ENCODE assay signal across 13 mouse cellular contexts in genomic region chr2:14936492-14936891, GRCm38 (mm10).
DNase-seq lines count a peak whose midpoint lies in the region; ATAC-seq lines count a peak whose summit lies in the region.
"Had no signal": no experiment of that assay in that cellular context is flagged by ENCODE, and none has a peak within 500 bp of the region (broad histone marks: within the 10 kb centered on the region; RNA-seq: fewer than 3 reads in every experiment).

No protein-coding gene starts in this region.

- H3K9ac ChIP-seq in hindbrain, embryonic 16.5 days (ENCODE audit: low read depth, low read length) = no peak overlapping the region
- no peak overlapping the region for H3K9ac ChIP-seq in hindbrain, embryonic 12.5 days
- H3K9ac ChIP-seq in heart, embryonic 14.5 days (ENCODE audit: low read length) = no peak overlapping the region
- H3K9ac ChIP-seq: limb, embryonic 15.5 days; stomach, embryonic 15.5 days had no signal

- H3K4me3 ChIP-seq in hindbrain, embryonic 16.5 days (ENCODE audit: low read length) = no peak overlapping the region
- H3K4me3 ChIP-seq in hindbrain, embryonic 12.5 days = no peak overlapping the region
- no peak overlapping the region for H3K4me3 ChIP-seq in heart, embryonic 14.5 days (ENCODE audit: control insufficient read depth in 1 of 2, insufficient read depth in 1 of 2, low read depth in 1 of 2, low read length in 2 of 2)
- H3K4me3 ChIP-seq: limb, embryonic 15.5 days; megakaryocyte, embryonic 14.5 days; stomach, embryonic 15.5 days had no signal

- no peaks in the 10 kb centered on the region for H3K4me1 ChIP-seq in hindbrain, embryonic 16.5 days (ENCODE audit: control insufficient read depth, insufficient read depth, low read depth, low read length)
- no peaks in the 10 kb centered on the region for H3K4me1 ChIP-seq in hindbrain, embryonic 12.5 days
- H3K4me1 ChIP-seq in heart, embryonic 14.5 days (ENCODE audit: control insufficient read depth in 2 of 2, insufficient read depth in 2 of 2, low read length in 2 of 2) = peaks cover 6 to 30% of the 10 kb centered on the region in 2 experiments
- H3K4me1 ChIP-seq: limb, embryonic 15.5 days; stomach, embryonic 15.5 days had no signal

- no peak overlapping the region for H3K27ac ChIP-seq in hindbrain, embryonic 16.5 days (ENCODE audit: low read depth, low read length)
- no peak overlapping the region for H3K27ac ChIP-seq in hindbrain, embryonic 12.5 days
- H3K27ac ChIP-seq in heart, embryonic 14.5 days (replicated peaks in 1 of 2; ENCODE audit: control insufficient read depth in 1 of 2, insufficient read depth in 1 of 2, low read depth in 2 of 2, low read length in 2 of 2) = peak overlapping the region; percentile 60 to 77; a peak in 3 of 4 replicates
- H3K27ac ChIP-seq: limb, embryonic 15.5 days; stomach, embryonic 15.5 days had no signal

- H3K4me2 ChIP-seq in hindbrain, embryonic 16.5 days (ENCODE audit: low read length) = no peak overlapping the region
- H3K4me2 ChIP-seq in hindbrain, embryonic 12.5 days (replicated peaks) = no peak overlapping the region
- H3K4me2 ChIP-seq in heart, embryonic 14.5 days (ENCODE audit: low read length) = peak overlapping the region; percentile 27
- H3K4me2 ChIP-seq: limb, embryonic 15.5 days; stomach, embryonic 15.5 days had no signal

- DNase-seq in right cerebral cortex, adult 18-20 months = peak; percentile 31
- DNase-seq in right cerebral cortex, postnatal 4 days = no peak
- DNase-seq in ovary, postnatal 10 days (ENCODE audit: low spot score) = no peak
- DNase-seq: gastrocnemius, postnatal 36 days; kidney, adult 2 months; retina, postnatal 1 day had no signal

- no peaks in the 10 kb centered on the region for H3K9me3 ChIP-seq in hindbrain, embryonic 16.5 days (ENCODE audit: control insufficient read depth, low read length)
- H3K9me3 ChIP-seq in hindbrain, embryonic 12.5 days (replicated peaks) = no peaks in the 10 kb centered on the region
- no peaks in the 10 kb centered on the region for H3K9me3 ChIP-seq in heart, embryonic 14.5 days (ENCODE audit: control insufficient read depth, low read length)
- H3K9me3 ChIP-seq: limb, embryonic 15.5 days; megakaryocyte, embryonic 14.5 days; stomach, embryonic 15.5 days had no signal

- ATAC-seq in hindbrain, embryonic 16.5 days = peak; percentile 46; the same call in 1 of the 2 replicates
- no peak for ATAC-seq in hindbrain, embryonic 12.5 days (ENCODE audit: low FRiP score)
- ATAC-seq in heart, embryonic 14.5 days (ENCODE audit: insufficient number of reproducible peaks, insufficient read depth, low FRiP score, low read depth) = no peak; the same call in 1 of the 2 replicates
- no peak for ATAC-seq in erythroid progenitor cell, adult 5-6 weeks (replicated peaks; ENCODE audit: low FRiP score, poor library complexity, severe bottlenecking)

- 63% methylated on average over 8 of the region's 8 CpGs for WGBS in hindbrain, embryonic 16.5 days
- WGBS in hindbrain, embryonic 12.5 days = 66% methylated on average over 8 of the region's 8 CpGs
- WGBS in heart, embryonic 14.5 days = 28% methylated on average over 8 of the region's 8 CpGs

- H3K27me3 ChIP-seq in hindbrain, embryonic 16.5 days (replicated peaks; ENCODE audit: control insufficient read depth, insufficient read depth, low read length) = no peaks in the 10 kb centered on the region
- no peaks in the 10 kb centered on the region for H3K27me3 ChIP-seq in hindbrain, embryonic 12.5 days
- no peaks in the 10 kb centered on the region for H3K27me3 ChIP-seq in heart, embryonic 14.5 days (ENCODE audit: control insufficient read depth, insufficient read depth, low read length)
- H3K27me3 ChIP-seq: limb, embryonic 15.5 days; megakaryocyte, embryonic 14.5 days; stomach, embryonic 15.5 days had no signal

- H3K36me3 ChIP-seq in hindbrain, embryonic 16.5 days (ENCODE audit: control insufficient read depth, insufficient read depth, low read length) = no peaks in the 10 kb centered on the region
- no peaks in the 10 kb centered on the region for H3K36me3 ChIP-seq in hindbrain, embryonic 12.5 days
- H3K36me3 ChIP-seq in heart, embryonic 14.5 days (ENCODE audit: control insufficient read depth, insufficient read depth, low read length) = no peaks in the 10 kb centered on the region
- H3K36me3 ChIP-seq: limb, embryonic 15.5 days; stomach, embryonic 15.5 days had no signal

Comparison
In these comparisons a context has a peak if more than half of its experiments do, and no peak if none do; other contexts are left out.
1. H3K27ac ChIP-seq: peak in heart, embryonic 14.5 days (2 of 2); none in hindbrain, embryonic 16.5 days (single experiment) and hindbrain, embryonic 12.5 days (single experiment).